Mouse (Mus musculus) C2C12 (cell line): ENCODE data around the gene Tnpo3. TPM values are rescaled to one million over a fixed set of nuclear protein-coding genes. Genes with fewer than 3 reads are reported as not detected.

Experiments used
- H3K27me3 ChIP-seq: one replicate; pipeline ENCODE4 v1.6.1; 2011; ENCODE audit not compliant: control insufficient read depth, insufficient read depth, insufficient read length
- H3K36me3 ChIP-seq: one replicate; pipeline ENCODE4 v1.6.1; 2011; ENCODE audit not compliant: control insufficient read depth, insufficient read depth
- H3K4me3 ChIP-seq: one replicate; pipeline ENCODE4 v1.5.1; 2011; ENCODE audit warnings: mild to moderate bottlenecking, control low read depth; ENCODE audit not compliant: poor library complexity, insufficient read depth, severe bottlenecking
- H3K79me2 ChIP-seq: one replicate; pipeline ENCODE4 v1.6.1; 2011; ENCODE audit not compliant: control insufficient read depth, insufficient read depth
- H3K79me3 ChIP-seq: one replicate; pipeline ENCODE4 v1.6.1; 2011; ENCODE audit warnings: low read depth, control low read depth
- H3ac ChIP-seq: one replicate; pipeline ENCODE3; 2011; ENCODE audit warnings: low read depth; ENCODE audit not compliant: control insufficient read depth, insufficient read length
- CEBPB ChIP-seq: IDR thresholded peaks from one replicate; pipeline ENCODE4 v1.6.1; 2011; ENCODE audit warnings: low read depth, mild to moderate bottlenecking, control low read depth, moderate library complexity
- CTCF ChIP-seq: IDR thresholded peaks from one replicate; pipeline ENCODE4 v1.5.1; 2011; ENCODE audit not compliant: control insufficient read depth, insufficient read depth, insufficient read length
- FOSL1 ChIP-seq: IDR thresholded peaks from one replicate; pipeline ENCODE4 v1.8.0; 2011; ENCODE audit warnings: mild to moderate bottlenecking, low read length; ENCODE audit not compliant: poor library complexity, insufficient read depth, severe bottlenecking
- MAX ChIP-seq: IDR thresholded peaks from one replicate; pipeline ENCODE4 v1.6.1; 2011; ENCODE audit warnings: mild to moderate bottlenecking, control low read depth
- MYOD1 ChIP-seq: IDR thresholded peaks from one replicate; pipeline ENCODE4 v1.6.1; 2011; ENCODE audit warnings: low read depth; ENCODE audit not compliant: control insufficient read depth, insufficient read length
- MYOG ChIP-seq: IDR thresholded peaks from one replicate; pipeline ENCODE4 v1.6.1; 2011; ENCODE audit not compliant: control insufficient read depth, insufficient read length; ENCODE audit errors: extremely low read depth
- USF1 ChIP-seq: IDR thresholded peaks from one replicate; pipeline ENCODE4 v1.6.1; 2011; ENCODE audit warnings: low read depth, mild to moderate bottlenecking, control low read depth, moderate library complexity
- polyA plus RNA-seq: library from polyadenylated mRNA; unstranded; fragments of >200 nt; fragmentation: generic; extraction: Trizol; gene quantifications from one replicate; pipeline ENCODE4 v1.2.1, GENCODE M21; 2012; ENCODE audit warnings: missing spikeins

Gene Tnpo3
- polyA plus RNA-seq, 1 experiment: 29.4 TPM

GRCm38 (mm10) chr6:29536651-29537193 lies 73.0 kb downstream of the Tnpo3 start:
- H3K27me3 ChIP-seq: no peaks in the 10 kb centered on the region
- no peak overlapping the region for H3ac ChIP-seq
- TF ChIP-seq MYOG (no peak), CEBPB (no peak), MYOD1 (no peak), MAX (no peak), USF1 (no peak), CTCF (no peak)
- H3K79me2 ChIP-seq: no peaks in the 10 kb centered on the region
- no peaks in the 10 kb centered on the region for H3K79me3 ChIP-seq
- H3K4me3 ChIP-seq: no peak overlapping the region
- peaks cover 18% of the 10 kb centered on the region for H3K36me3 ChIP-seq

GRCm38 (mm10) chr6:29535316-29535715 lies 74.4 kb downstream of the Tnpo3 start:
- Histone ChIP-seq H3K79me3 (no peaks in the 10 kb centered on the region), H3K36me3 (peaks cover 10% of the 10 kb centered on the region), H3K27me3 (no peaks in the 10 kb centered on the region), H3ac (no peak overlapping the region), H3K4me3 (no peak overlapping the region), H3K79me2 (no peaks in the 10 kb centered on the region)
- no peak for TF ChIP-seq MYOG
- TF ChIP-seq CEBPB: no peak
- no peak for TF ChIP-seq USF1
- TF ChIP-seq MYOD1: no peak
- TF ChIP-seq FOSL1: no peak
- no peak for TF ChIP-seq CTCF
- TF ChIP-seq MAX: no peak

- TF ChIP-seq MYOD1: no peak
- no peak for TF ChIP-seq CEBPB
- TF ChIP-seq MAX: no peak
- no peak for TF ChIP-seq MYOG
- no peak for TF ChIP-seq FOSL1
- TF ChIP-seq CTCF: no peak
- TF ChIP-seq USF1: no peak
- no peaks in the 10 kb centered on the region for H3K79me2 ChIP-seq
- H3K27me3 ChIP-seq: no peaks in the 10 kb centered on the region
- no peaks in the 10 kb centered on the region for H3K36me3 ChIP-seq
- H3K79me3 ChIP-seq: no peaks in the 10 kb centered on the region
- H3ac ChIP-seq: no peak overlapping the region
- H3K4me3 ChIP-seq: no peak overlapping the region
Measured at GRCm38 (mm10) chr6:29530050-29530449, 79.6 kb downstream of the Tnpo3 start.

- TF ChIP-seq CTCF (no peak), MYOD1 (no peak), MYOG (no peak), MAX (no peak), USF1 (no peak), CEBPB (no peak), FOSL1 (no peak)
- Histone ChIP-seq H3K4me3 (no peak overlapping the region), H3ac (no peak overlapping the region), H3K27me3 (no peaks in the 10 kb centered on the region), H3K36me3 (no peaks in the 10 kb centered on the region), H3K79me3 (no peaks in the 10 kb centered on the region), H3K79me2 (no peaks in the 10 kb centered on the region)
Measured at GRCm38 (mm10) chr6:29529444-29529820, 80.3 kb downstream of the Tnpo3 start.

- Histone ChIP-seq H3K79me2 (no peaks in the 10 kb centered on the region), H3ac (no peak overlapping the region), H3K79me3 (no peaks in the 10 kb centered on the region), H3K4me3 (no peak overlapping the region), H3K36me3 (no peaks in the 10 kb centered on the region), H3K27me3 (no peaks in the 10 kb centered on the region)
- TF ChIP-seq FOSL1: no peak
- TF ChIP-seq MYOD1: no peak
- TF ChIP-seq MYOG: no peak
- no peak for TF ChIP-seq CTCF
- TF ChIP-seq MAX: no peak
- no peak for TF ChIP-seq CEBPB
- no peak for TF ChIP-seq USF1
Measured at GRCm38 (mm10) chr6:29528561-29529443, 80.9 kb downstream of the Tnpo3 start.
